In the genomic region with DNA sequence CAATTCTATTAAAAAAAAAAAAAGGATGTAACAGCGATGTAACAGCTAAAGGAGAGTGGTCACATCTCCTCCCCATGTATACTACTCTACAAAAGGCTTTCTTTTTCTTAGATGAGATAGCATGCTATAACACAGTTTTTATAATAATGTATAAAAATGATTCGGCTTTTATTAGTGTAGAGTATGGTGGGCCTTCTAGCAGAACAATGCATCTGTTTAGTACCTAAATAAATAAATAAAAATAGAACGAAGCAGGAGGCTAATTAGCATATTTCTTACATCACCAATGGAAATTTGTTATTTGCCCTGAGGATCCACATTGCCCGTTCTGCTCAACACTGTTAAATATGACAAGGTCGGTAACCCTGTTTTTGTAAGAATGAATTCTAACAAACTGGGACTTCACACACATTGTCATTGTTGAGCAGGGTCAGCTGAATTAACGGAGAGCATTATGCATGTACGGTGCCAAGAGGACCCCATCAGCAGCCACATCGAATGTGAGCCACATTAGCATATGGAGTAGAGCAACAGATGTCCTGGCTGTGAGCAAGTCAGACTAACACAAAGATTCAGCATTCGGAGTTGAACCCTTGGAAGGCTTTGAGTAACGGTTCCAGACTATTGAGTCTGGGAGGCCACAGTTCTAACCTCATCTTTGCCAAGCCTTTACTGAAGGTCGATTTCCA, we compare ENCODE assay signal across 15 mouse cellular contexts.
DNase-seq lines count a peak whose midpoint lies in the region; ATAC-seq and TF ChIP-seq lines count a peak whose summit lies in the region.
"Had no signal": no experiment of that assay in that cellular context is flagged by ENCODE, and none has a peak within 500 bp of the region (broad histone marks: within the 10 kb centered on the region; RNA-seq: fewer than 3 reads in every experiment).

No protein-coding gene starts in this region.

- no peaks in the 10 kb centered on the region for H3K9me3 ChIP-seq in neural tube, embryonic 12.5 days
- H3K9me3 ChIP-seq in forebrain, embryonic 16.5 days (ENCODE audit: control insufficient read depth, low read length): no peaks in the 10 kb centered on the region
- no peaks in the 10 kb centered on the region for H3K9me3 ChIP-seq in hindbrain, postnatal 0 days (ENCODE audit: low read length)
- H3K9me3 ChIP-seq in liver, embryonic 11.5 days (ENCODE audit: control insufficient read depth, low read length): no peaks in the 10 kb centered on the region
- H3K9me3 ChIP-seq: embryonic facial prominence, embryonic 10.5 days; limb, embryonic 12.5 days had no signal

- no peaks in the 10 kb centered on the region for H3K4me1 ChIP-seq in neural tube, embryonic 12.5 days
- H3K4me1 ChIP-seq in forebrain, embryonic 16.5 days (replicated peaks; ENCODE audit: control insufficient read depth, insufficient read depth, low read length): peaks cover 11% of the 10 kb centered on the region
- H3K4me1 ChIP-seq in hindbrain, postnatal 0 days (ENCODE audit: insufficient read depth, low read length): no peaks in the 10 kb centered on the region
- no peaks in the 10 kb centered on the region for H3K4me1 ChIP-seq in liver, embryonic 11.5 days (replicated peaks; ENCODE audit: control insufficient read depth, insufficient read depth, low read length)
- H3K4me1 ChIP-seq: limb, embryonic 12.5 days had no signal

- no peak overlapping the region for H3K4me3 ChIP-seq in neural tube, embryonic 12.5 days
- H3K4me3 ChIP-seq in forebrain, embryonic 16.5 days (replicated peaks; ENCODE audit: low read length): no peak overlapping the region
- H3K4me3 ChIP-seq in hindbrain, postnatal 0 days (ENCODE audit: low read length): no peak overlapping the region
- no peak overlapping the region for H3K4me3 ChIP-seq in liver, embryonic 11.5 days (ENCODE audit: low read depth, low read length)
- H3K4me3 ChIP-seq: embryonic facial prominence, embryonic 10.5 days; erythroblast, embryonic 14.5 days; limb, embryonic 12.5 days had no signal

- H3K9ac ChIP-seq in neural tube, embryonic 12.5 days: no peak overlapping the region
- no peak overlapping the region for H3K9ac ChIP-seq in forebrain, embryonic 16.5 days (replicated peaks; ENCODE audit: low read depth, low read length)
- H3K9ac ChIP-seq in hindbrain, postnatal 0 days (replicated peaks; ENCODE audit: low read length): no peak overlapping the region
- no peak overlapping the region for H3K9ac ChIP-seq in liver, embryonic 11.5 days (ENCODE audit: low read depth, low read length)
- H3K9ac ChIP-seq: limb, embryonic 12.5 days; liver, embryonic 14.5 days had no signal

- TF ChIP-seq CTCF in hindbrain, postnatal 0 days (IDR thresholded peaks at IDR 0.05; ENCODE audit: low read depth): no peak

- DNase-seq in neural tube, embryonic 10.5 days (ENCODE audit: extremely low spot score, low spot score): no peak
- DNase-seq in hindbrain, postnatal 0 days (ENCODE audit: low spot score): peak; percentile 49
- DNase-seq in gastrocnemius, adult 8-10 months (ENCODE audit: low spot score in 2 of 2): no peak
- no peak for DNase-seq in liver, embryonic 11.5 days (ENCODE audit: low spot score)
- no peak for DNase-seq in urinary bladder, postnatal 14 days (ENCODE audit: low spot score)
- DNase-seq: adrenal gland, postnatal 36 days; cerebellum, postnatal 14 days; kidney, adult 2 months; kidney, postnatal 14 days had no signal

- H3K27me3 ChIP-seq in neural tube, embryonic 12.5 days (replicated peaks): no peaks in the 10 kb centered on the region
- H3K27me3 ChIP-seq in forebrain, embryonic 16.5 days (replicated peaks; ENCODE audit: control insufficient read depth, insufficient read depth, low read length): no peaks in the 10 kb centered on the region
- no peaks in the 10 kb centered on the region for H3K27me3 ChIP-seq in hindbrain, postnatal 0 days (ENCODE audit: insufficient read depth, low read length)
- H3K27me3 ChIP-seq in liver, embryonic 11.5 days (replicated peaks; ENCODE audit: control insufficient read depth, insufficient read depth, low read length): no peaks in the 10 kb centered on the region
- H3K27me3 ChIP-seq: limb, embryonic 12.5 days had no signal

- 71% methylated on average over 11 of the region's 11 CpGs for WGBS in neural tube, embryonic 12.5 days
- WGBS in forebrain, embryonic 16.5 days: 27% methylated on average over 11 of the region's 11 CpGs
- 32% methylated on average over 11 of the region's 11 CpGs for WGBS in hindbrain, postnatal 0 days
- 80% methylated on average over 11 of the region's 11 CpGs for WGBS in liver, embryonic 11.5 days

- H3K36me3 ChIP-seq in neural tube, embryonic 12.5 days: no peaks in the 10 kb centered on the region
- H3K36me3 ChIP-seq in forebrain, embryonic 16.5 days (ENCODE audit: control insufficient read depth, insufficient read depth): no peaks in the 10 kb centered on the region
- H3K36me3 ChIP-seq in hindbrain, postnatal 0 days (ENCODE audit: insufficient read depth, low read length): no peaks in the 10 kb centered on the region
- no peaks in the 10 kb centered on the region for H3K36me3 ChIP-seq in liver, embryonic 11.5 days (ENCODE audit: control insufficient read depth, insufficient read depth, low read length)
- H3K36me3 ChIP-seq: embryonic facial prominence, embryonic 10.5 days; limb, embryonic 12.5 days had no signal

- peak; percentile 66; the same call in 1 of the 2 replicates for ATAC-seq in neural tube, embryonic 12.5 days (ENCODE audit: low FRiP score, low read depth)
- peak; percentile 97 for ATAC-seq in forebrain, embryonic 16.5 days
- peak; percentile 83 for ATAC-seq in hindbrain, postnatal 0 days
- no peak for ATAC-seq in liver, embryonic 11.5 days (replicated peaks; ENCODE audit: low FRiP score)

- H3K4me2 ChIP-seq in neural tube, embryonic 12.5 days (replicated peaks): no peak overlapping the region
- H3K4me2 ChIP-seq in forebrain, embryonic 16.5 days (ENCODE audit: low read length): peak overlapping the region; percentile 2
- H3K4me2 ChIP-seq in hindbrain, postnatal 0 days (ENCODE audit: low read depth, low read length): 0 out of 2 replicates have a peak overlapping the region, but pooled peaks have one; percentile 13
- H3K4me2 ChIP-seq in liver, embryonic 11.5 days: no peak overlapping the region
- H3K4me2 ChIP-seq: limb, embryonic 12.5 days had no signal

- no peak overlapping the region for H3K27ac ChIP-seq in neural tube, embryonic 12.5 days
- H3K27ac ChIP-seq in forebrain, embryonic 16.5 days (ENCODE audit: low read length): no peak overlapping the region
- H3K27ac ChIP-seq in hindbrain, postnatal 0 days: no peak overlapping the region
- no peak overlapping the region for H3K27ac ChIP-seq in liver, embryonic 11.5 days (ENCODE audit: low read depth, low read length)
- H3K27ac ChIP-seq: embryonic facial prominence, embryonic 10.5 days; limb, embryonic 12.5 days; liver, embryonic 14.5 days had no signal

Comparison
In these comparisons a context has a peak if more than half of its experiments do, and no peak if none do; other contexts are left out.
1. H3K4me2 ChIP-seq: peak in forebrain, embryonic 16.5 days (single experiment) and hindbrain, postnatal 0 days (single experiment); none in neural tube, embryonic 12.5 days (single experiment) and liver, embryonic 11.5 days (single experiment).